Mouse (Mus musculus) liver, adult 2 months (tissue): ENCODE data around the gene Lrrc49.

Experiments used
- CTCF ChIP-seq: fragments of 200-500 bp; IDR thresholded peaks from 2 replicates; pipeline ENCODE4 v1.5.1; 2011; ENCODE audit warnings: low read depth, low read length, control low read depth
- POLR2A ChIP-seq: fragments of 200-500 bp; IDR thresholded peaks from 2 replicates; pipeline ENCODE4 v1.6.1; 2011; ENCODE audit warnings: low read length, control low read depth; ENCODE audit not compliant: insufficient read depth; ENCODE audit errors: extremely low read depth

DNA sequence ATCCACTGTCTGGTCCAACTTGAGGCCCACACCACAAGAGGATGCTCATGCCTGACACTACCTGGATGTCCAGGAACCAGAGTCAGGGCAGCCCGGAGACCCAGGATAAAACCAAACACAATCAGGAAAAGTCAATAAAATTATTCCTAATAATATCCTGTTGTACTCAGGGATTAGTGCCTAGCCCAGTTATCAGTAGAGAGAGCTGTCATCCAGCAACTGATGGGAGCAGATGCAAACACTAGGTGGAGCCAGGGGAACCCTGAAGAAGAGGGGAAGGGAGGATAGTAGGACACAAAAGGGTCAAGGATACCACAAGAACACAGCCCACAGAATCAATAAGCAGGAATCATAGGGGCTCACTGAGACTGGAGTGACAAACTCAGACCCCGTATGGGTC, 19.6 kb upstream of the Lrrc49 start:
- no peak for TF ChIP-seq CTCF
- no peak for TF ChIP-seq POLR2A
